Mouse (Mus musculus): ENCODE measurements around the gene Trnau1ap.

GRCm38 (mm10) chr4:132266835-132267349 lies 62.4 kb downstream of the Trnau1ap start:
- TF ChIP-seq CTCF (IDR thresholded peaks at IDR 0.05; ENCODE audit: insufficient read depth, low read depth, low read length) = no peak
- no peak for TF ChIP-seq POLR2A (IDR thresholded peaks at IDR 0.05; ENCODE audit: insufficient read depth, low read depth, low read length)
